Mouse (Mus musculus) heart, adult 18-20 months (tissue): Measurements from ENCODE around the gene Hoxa7. TPM values are rescaled to one million over a fixed set of nuclear protein-coding genes. Genes with fewer than 3 reads are reported as not detected.

Experiments used
- DNase-seq, 2 experiments: peaks; one replicate each; pipeline ENCODE4 v3.0.0; 2021 to 2022; ENCODE audit warnings: mixed read lengths in 1 of 2
- total RNA-seq, 2 experiments: library from RNA; stranded (reverse); gene quantifications; 2 replicates each; pipeline ENCODE4 v1.2.3; 2021

Hoxa7 gene
- total RNA-seq, 2 experiments from 2014 or later, result 0.59 TPM; not detected in 1

GRCm38 (mm10) chr6:52177061-52177735 lies 44.5 kb downstream of the Hoxa7 start, which contains the start of gene 5730596B20Rik:
Gene 5730596B20Rik (plus strand): TSS chr6:52177498.
- DNase-seq, result no peak

GRCm38 (mm10) chr6:52176391-52176790 lies 45.3 kb downstream of the Hoxa7 start:
- no peak for DNase-seq

- no peak for DNase-seq
These were observed 45.8 kb downstream of the Hoxa7 start for GRCm38 (mm10) chr6:52175864-52176263.

GRCm38 (mm10) chr6:52174968-52175751 lies 46.5 kb downstream of the Hoxa7 start:
- no peak for DNase-seq

GRCm38 (mm10) chr6:52173648-52174047 lies 48.0 kb downstream of the Hoxa7 start:
- no peak for DNase-seq

- DNase-seq, result peak; percentile 54 to 72
These were observed 49.2 kb downstream of the Hoxa7 start for GRCm38 (mm10) chr6:52172501-52172900.

GRCm38 (mm10) chr6:52171938-52172337 lies 49.7 kb downstream of the Hoxa7 start:
- DNase-seq, result no peak

- DNase-seq, result no peak
These were observed 50.3 kb downstream of the Hoxa7 start for GRCm38 (mm10) chr6:52171331-52171730.

GRCm38 (mm10) chr6:52170898-52171223 lies 50.8 kb downstream of the Hoxa7 start:
- no peak for DNase-seq

GRCm38 (mm10) chr6:52170166-52170897 lies 51.3 kb downstream of the Hoxa7 start:
- DNase-seq, result no peak

- DNase-seq, result no peak
These were observed 52.0 kb downstream of the Hoxa7 start for GRCm38 (mm10) chr6:52169499-52170165.

- DNase-seq, result no peak
These were observed 53.2 kb downstream of the Hoxa7 start for GRCm38 (mm10) chr6:52168191-52169055.

GRCm38 (mm10) chr6:52167736-52168161 lies 53.9 kb downstream of the Hoxa7 start:
- DNase-seq, result no peak

- DNase-seq, result no peak
These were observed 54.5 kb downstream of the Hoxa7 start for GRCm38 (mm10) chr6:52167176-52167575.

- no peak for DNase-seq
These were observed 55.1 kb downstream of the Hoxa7 start for GRCm38 (mm10) chr6:52166431-52167077.

GRCm38 (mm10) chr6:52165441-52166370 lies 55.9 kb downstream of the Hoxa7 start:
- DNase-seq, result no peak

- no peak for DNase-seq
These were observed 56.8 kb downstream of the Hoxa7 start, which contains the start of gene Hoxa2 for GRCm38 (mm10) chr6:52164626-52165440. Gene Hoxa2 (minus strand): TSS chr6:52164831.
